Mouse (Mus musculus): ENCODE data around the gene Ctsa.

DNA sequence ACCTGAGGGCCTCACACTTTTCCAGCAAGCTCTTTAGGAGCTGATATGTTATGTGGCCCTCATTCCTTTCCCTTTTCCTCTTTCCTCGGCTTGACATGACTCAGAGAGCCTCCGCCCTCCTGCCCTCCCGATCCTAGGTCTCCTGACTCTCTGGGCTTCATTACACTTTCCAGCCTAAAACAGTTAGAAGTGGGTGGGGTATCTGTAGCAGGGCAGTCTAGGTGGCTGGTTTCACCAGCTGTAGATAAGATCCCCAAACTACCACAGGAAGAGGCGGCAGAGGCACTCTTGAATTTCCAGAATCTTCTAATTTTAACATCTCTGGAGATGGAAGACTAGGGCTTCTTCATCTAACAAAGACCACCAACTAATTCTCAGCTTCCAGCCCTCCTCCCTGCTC lies 31.9 kb downstream of the Ctsa start:
- TF ChIP-seq CTCF (IDR thresholded peaks at IDR 0.05; ENCODE audit: extremely low read depth, insufficient read depth, low read length) (no peak), POLR2A (IDR thresholded peaks at IDR 0.05; ENCODE audit: extremely low read depth, insufficient read depth, low read length) (no peak)

All from cortical plate, adult 2 months (tissue).